Mouse (Mus musculus): ENCODE results near the gene Psmc3. TPM values are rescaled to one million over a fixed set of nuclear protein-coding genes. Genes with fewer than 3 reads are reported as not detected.
"Not testable (repeated sequence)": the region's sequence is repeated elsewhere in the genome, so short reads cannot be mapped to it uniquely, and the experiment has no call there.

The Psmc3 gene
- polyA plus RNA-seq (2015; fragmentation: Nextera tagmentation; extraction: Ambion mirVana) = 254 and 278 TPM in 2 replicates

GRCm38 (mm10) chr2:91053934-91054382, at the start of gene Psmc3:
Gene Psmc3 (plus strand): TSS chr2:91054009.
- Histone ChIP-seq H3K27me3 (no peaks in the 10 kb centered on the region), H3K36me3 (peaks cover 38% of the 10 kb centered on the region), H3K4me1 (peaks cover 10% of the 10 kb centered on the region), H3K9ac (peak within 1 kb of the TSS; percentile 84), H3K4me3 (peak within 1 kb of the TSS; percentile 90), H3K4me2 (peak within 1 kb of the TSS; percentile 90), H3K27ac (peak within 1 kb of the TSS; percentile 85), H3K9me3 (no peaks in the 10 kb centered on the region)
- WGBS = under 1% methylated on average over 40 of the region's 40 CpGs
- peak; percentile 99 for ATAC-seq (ENCODE audit: borderline replicate concordance, extremely low read depth, low FRiP score, low TSS enrichment)

GRCm38 (mm10) chr2:91008536-91008935, 45.3 kb upstream of the Psmc3 start:
- no peak for ATAC-seq (ENCODE audit: borderline replicate concordance, extremely low read depth, low FRiP score, low TSS enrichment)
- Histone ChIP-seq H3K9ac (no peak overlapping the region), H3K27me3 (no peaks in the 10 kb centered on the region), H3K4me1 (no peaks in the 10 kb centered on the region), H3K9me3 (no peaks in the 10 kb centered on the region), H3K4me2 (no peak overlapping the region), H3K36me3 (peaks cover 86% of the 10 kb centered on the region), H3K27ac (no peak overlapping the region), H3K4me3 (no peak overlapping the region)
- 97% methylated on average over 8 of the region's 8 CpGs for WGBS

DNA sequence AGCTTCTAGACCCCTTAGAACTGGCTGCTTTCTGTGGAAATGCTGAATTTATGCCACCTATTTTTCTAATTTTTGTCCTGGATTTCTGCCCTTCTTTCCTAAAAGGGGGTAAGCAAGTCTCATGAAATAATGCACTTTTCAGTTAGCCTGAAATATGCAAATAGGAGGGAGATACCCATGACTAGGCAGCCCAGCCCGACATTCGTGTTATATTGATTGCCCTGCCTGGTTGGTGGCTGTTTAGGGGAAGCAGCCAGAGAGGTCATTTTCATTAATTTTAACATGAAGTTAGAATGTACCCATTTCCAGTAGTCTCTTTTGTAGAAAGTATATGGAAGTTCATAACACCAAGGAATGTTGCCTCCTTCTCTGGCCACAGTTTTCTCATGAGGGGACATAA, 39.9 kb upstream of the Psmc3 start:
- Histone ChIP-seq H3K4me2 (no peak overlapping the region), H3K27me3 (no peaks in the 10 kb centered on the region), H3K36me3 (peaks cover 76% of the 10 kb centered on the region), H3K4me3 (no peak overlapping the region), H3K4me1 (no peaks in the 10 kb centered on the region), H3K9ac (no peak overlapping the region), H3K27ac (no peak overlapping the region), H3K9me3 (no peaks in the 10 kb centered on the region)
- WGBS = 83% methylated on average over 2 of the region's 2 CpGs
- no peak for ATAC-seq (ENCODE audit: borderline replicate concordance, extremely low read depth, low FRiP score, low TSS enrichment)

DNA sequence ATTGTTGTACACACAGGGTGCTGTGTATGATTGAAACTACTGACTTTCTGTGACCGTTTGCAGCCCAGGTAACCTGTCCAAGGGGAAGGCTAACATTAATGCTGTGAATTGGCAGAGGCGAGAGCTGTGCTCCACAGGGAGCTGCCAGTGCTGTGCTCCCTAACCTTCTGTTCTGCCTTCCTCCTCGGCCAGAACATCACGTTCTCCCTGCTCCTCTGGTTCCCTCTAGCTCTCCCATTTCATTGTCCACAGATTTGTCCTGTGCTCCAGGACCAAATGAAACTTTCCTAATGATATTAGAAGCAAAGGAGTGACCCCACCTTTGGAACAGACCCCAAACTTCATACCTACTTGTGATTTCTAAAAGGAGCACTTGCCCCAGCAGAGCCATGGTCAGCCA, 38.4 kb upstream of the Psmc3 start:
- Histone ChIP-seq H3K4me1 (no peaks in the 10 kb centered on the region), H3K27me3 (no peaks in the 10 kb centered on the region), H3K36me3 (peaks cover 69% of the 10 kb centered on the region), H3K4me2 (no peak overlapping the region), H3K9ac (no peak overlapping the region), H3K27ac (no peak overlapping the region), H3K9me3 (no peaks in the 10 kb centered on the region), H3K4me3 (no peak overlapping the region)
- whole genome bisulfite sequencing = 82% methylated on average over 4 of the region's 4 CpGs
- ATAC-seq (ENCODE audit: borderline replicate concordance, extremely low read depth, low FRiP score, low TSS enrichment) = no peak

DNA sequence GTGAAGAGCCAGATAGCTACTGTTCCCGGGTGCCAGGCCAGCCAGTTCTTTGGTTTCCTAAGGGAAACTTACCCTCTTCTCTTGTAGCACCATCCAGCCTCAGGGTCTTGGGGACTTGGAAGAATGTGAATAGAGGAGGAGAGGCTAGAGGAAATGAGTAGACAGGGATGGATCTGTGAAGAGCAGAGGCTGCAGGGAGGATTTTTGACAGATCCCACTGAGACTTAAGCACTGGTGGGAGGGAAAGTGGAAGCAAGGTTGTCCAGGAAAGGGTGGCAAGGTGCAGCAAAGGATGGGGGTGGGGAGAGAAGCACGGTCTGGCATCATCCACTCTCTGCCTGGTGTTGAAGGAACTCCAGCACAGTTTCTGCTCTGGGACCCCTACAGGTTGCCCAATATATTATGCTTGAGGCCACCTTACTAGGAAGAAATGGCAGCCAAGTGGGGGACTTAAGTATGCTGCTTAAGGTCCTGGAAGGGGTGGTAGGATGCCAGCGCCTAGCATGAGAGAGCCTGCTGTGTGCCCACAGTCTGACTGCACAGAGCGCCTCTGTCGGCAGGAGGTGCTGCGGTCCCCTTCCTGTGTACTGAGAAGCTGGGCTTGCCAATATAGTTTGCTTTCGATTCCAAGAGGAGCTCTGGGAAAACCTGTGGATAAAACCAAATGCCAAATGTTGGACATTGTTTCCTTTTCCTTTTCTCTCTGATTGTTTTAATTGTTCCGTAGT, 35.6 kb upstream of the Psmc3 start:
- WGBS = 82% methylated on average over 8 of the region's 8 CpGs
- Histone ChIP-seq H3K27me3 (no peaks in the 10 kb centered on the region), H3K36me3 (peaks cover 48% of the 10 kb centered on the region), H3K9ac (no peak overlapping the region), H3K27ac (no peak overlapping the region), H3K4me1 (no peaks in the 10 kb centered on the region), H3K4me3 (no peak overlapping the region), H3K9me3 (no peaks in the 10 kb centered on the region), H3K4me2 (no peak overlapping the region)
- no peak for ATAC-seq (ENCODE audit: borderline replicate concordance, extremely low read depth, low FRiP score, low TSS enrichment)

- peaks cover 32% of the 10 kb centered on the region for H3K36me3 ChIP-seq
- H3K4me2 ChIP-seq = no peak overlapping the region
- no peak for ATAC-seq (ENCODE audit: borderline replicate concordance, extremely low read depth, low FRiP score, low TSS enrichment)
- no peak overlapping the region for H3K27ac ChIP-seq
- 94% methylated on average over 3 of the region's 3 CpGs for WGBS
- no peak overlapping the region for H3K4me3 ChIP-seq
- H3K27me3 ChIP-seq = no peaks in the 10 kb centered on the region
- no peak overlapping the region for H3K9ac ChIP-seq
- no peaks in the 10 kb centered on the region for H3K9me3 ChIP-seq
- no peaks in the 10 kb centered on the region for H3K4me1 ChIP-seq
Observed at GRCm38 (mm10) chr2:91019911-91020310, 33.9 kb upstream of the Psmc3 start.

DNA sequence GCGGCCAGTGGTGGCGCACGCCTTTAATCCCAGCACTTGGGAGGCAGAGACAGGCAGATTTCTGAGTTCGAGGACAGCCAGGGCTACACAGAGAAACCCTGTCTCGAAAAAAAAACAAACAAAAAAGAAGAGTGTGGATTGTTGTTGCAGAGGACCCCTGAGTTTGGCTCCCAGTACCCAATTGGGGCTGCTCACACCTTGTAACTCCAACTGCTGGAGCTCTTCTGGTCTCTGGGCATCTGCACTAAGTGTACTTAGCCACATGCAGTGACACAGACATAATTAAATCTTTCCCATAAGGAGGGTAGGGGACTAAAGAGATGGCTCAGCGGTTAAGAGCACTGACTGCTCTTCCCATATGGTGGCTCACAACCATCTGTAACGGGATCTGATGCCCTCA, 31.5 kb upstream of the Psmc3 start:
- peaks cover 15% of the 10 kb centered on the region; the same call in 1 of the 2 replicates for H3K36me3 ChIP-seq
- H3K27me3 ChIP-seq; H3K9me3 ChIP-seq; H3K27ac ChIP-seq; H3K9ac ChIP-seq; ATAC-seq (ENCODE audit: borderline replicate concordance, extremely low read depth, low FRiP score, low TSS enrichment); H3K4me3 ChIP-seq; H3K4me1 ChIP-seq; H3K4me2 ChIP-seq: not testable (repeated sequence)
- 96% methylated on average over 7 of the region's 7 CpGs for WGBS

- 71% methylated on average over 2 of the region's 2 CpGs for WGBS
- Histone ChIP-seq H3K27me3 (no peaks in the 10 kb centered on the region), H3K4me1 (no peaks in the 10 kb centered on the region), H3K4me2 (no peak overlapping the region), H3K9ac (no peak overlapping the region), H3K27ac (no peak overlapping the region), H3K36me3 (peaks cover 11% of the 10 kb centered on the region; the same call in 1 of the 2 replicates), H3K9me3 (no peaks in the 10 kb centered on the region), H3K4me3 (no peak overlapping the region)
- ATAC-seq (ENCODE audit: borderline replicate concordance, extremely low read depth, low FRiP score, low TSS enrichment) = no peak
Observed at GRCm38 (mm10) chr2:91023131-91023530, 30.7 kb upstream of the Psmc3 start.

- no peak overlapping the region for H3K27ac ChIP-seq
- H3K9ac ChIP-seq = no peak overlapping the region
- peaks cover 10% of the 10 kb centered on the region; the same call in 1 of the 2 replicates for H3K36me3 ChIP-seq
- H3K9me3 ChIP-seq = no peaks in the 10 kb centered on the region
- WGBS = 100% methylated on average over 1 of the region's 1 CpGs
- H3K4me1 ChIP-seq = no peaks in the 10 kb centered on the region
- H3K4me3 ChIP-seq = no peak overlapping the region
- no peak overlapping the region for H3K4me2 ChIP-seq
- no peak for ATAC-seq (ENCODE audit: borderline replicate concordance, extremely low read depth, low FRiP score, low TSS enrichment)
- no peaks in the 10 kb centered on the region for H3K27me3 ChIP-seq
Observed at GRCm38 (mm10) chr2:91023956-91024355, 29.9 kb upstream of the Psmc3 start.

GRCm38 (mm10) chr2:91025081-91025516, 28.7 kb upstream of the Psmc3 start:
- WGBS = 95% methylated on average over 1 of the region's 1 CpGs
- Histone ChIP-seq H3K27ac (no peak overlapping the region), H3K4me1 (no peaks in the 10 kb centered on the region), H3K4me2 (no peak overlapping the region), H3K4me3 (no peak overlapping the region), H3K27me3 (no peaks in the 10 kb centered on the region), H3K36me3 (peaks cover 5% of the 10 kb centered on the region; the same call in 1 of the 2 replicates), H3K9me3 (no peaks in the 10 kb centered on the region), H3K9ac (no peak overlapping the region)
- no peak for ATAC-seq (ENCODE audit: borderline replicate concordance, extremely low read depth, low FRiP score, low TSS enrichment)

DNA sequence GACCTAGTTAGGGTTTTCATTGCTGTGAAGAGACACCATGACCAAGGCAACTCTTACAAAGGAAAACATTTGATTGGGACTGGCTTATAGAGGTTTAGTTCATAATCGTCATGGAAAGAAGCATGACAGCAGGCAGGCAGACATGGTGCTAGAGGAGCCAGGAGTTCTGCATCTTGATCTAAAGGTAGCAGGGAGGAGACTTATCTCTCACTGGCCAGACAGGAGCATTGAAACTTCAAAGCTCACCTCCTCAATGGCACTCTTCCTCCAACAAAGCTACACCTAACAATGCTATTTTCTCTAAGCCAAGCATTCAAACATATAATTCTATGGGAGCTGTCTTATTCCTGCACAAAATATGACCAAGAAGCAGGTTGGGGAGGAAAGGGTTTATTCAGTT, 27.3 kb upstream of the Psmc3 start:
- Histone ChIP-seq H3K4me1 (no peaks in the 10 kb centered on the region), H3K27me3 (no peaks in the 10 kb centered on the region), H3K36me3 (no peaks in the 10 kb centered on the region), H3K9me3 (no peaks in the 10 kb centered on the region), H3K27ac (no peak overlapping the region), H3K4me3 (no peak overlapping the region), H3K9ac (no peak overlapping the region), H3K4me2 (no peak overlapping the region)
- 81% methylated on average over 1 of the region's 1 CpGs for WGBS
- no peak for ATAC-seq (ENCODE audit: borderline replicate concordance, extremely low read depth, low FRiP score, low TSS enrichment)

GRCm38 (mm10) chr2:91027391-91028214, 26.2 kb upstream of the Psmc3 start:
- Histone ChIP-seq H3K4me2 (no peak overlapping the region), H3K36me3 (no peaks in the 10 kb centered on the region), H3K9ac (no peak overlapping the region), H3K4me1 (no peaks in the 10 kb centered on the region), H3K9me3 (no peaks in the 10 kb centered on the region), H3K27me3 (no peaks in the 10 kb centered on the region), H3K27ac (no peak overlapping the region), H3K4me3 (no peak overlapping the region)
- WGBS = 82% methylated on average over 9 of the region's 9 CpGs
- no peak for ATAC-seq (ENCODE audit: borderline replicate concordance, extremely low read depth, low FRiP score, low TSS enrichment)

Measured in lung, embryonic 15.5 days (tissue).